Mouse (Mus musculus) liver, embryonic 14.5 days (tissue): Measurements from ENCODE around the gene Gm2310. TPM values are rescaled to one million over a fixed set of nuclear protein-coding genes. Genes with fewer than 3 reads are reported as not detected.

Experiments
- ATAC-seq: fragments of 200-750 bp; cut with Nextera tagmentation; 2 replicates; pipeline ENCODE4 v1.8.0; 2017; ENCODE audit warnings: moderate number of reproducible peaks, mild to moderate bottlenecking, moderate library complexity; ENCODE audit not compliant: insufficient read depth
- DNase-seq, 3 experiments: peaks; one replicate each; pipeline ENCODE4 v3.0.0-alpha.2; 2012 to 2013; ENCODE audit warnings: low read depth in 3 of 3, low spot score in 3 of 3
- H3K27ac ChIP-seq: fragments of 300-500 bp; sonication (generic); 2 replicates; pipeline ENCODE4 v1.5.1; 2014; ENCODE audit warnings: moderate library complexity, mild to moderate bottlenecking, control low read depth, inconsistent platforms
- H3K27me3 ChIP-seq: fragments of 300-500 bp; sonication (generic); 2 replicates; pipeline ENCODE4 v1.6.1; 2014; ENCODE audit warnings: mild to moderate bottlenecking, low read length, moderate library complexity; ENCODE audit not compliant: control insufficient read depth, insufficient read depth
- H3K36me3 ChIP-seq: fragments of 300-500 bp; sonication (generic); replicated peaks from 2 replicates; pipeline ENCODE4 v1.6.1; 2014; ENCODE audit warnings: low read depth; ENCODE audit not compliant: control insufficient read depth, insufficient read depth
- H3K4me1 ChIP-seq, 2 experiments: fragments of 200-500 bp in 1 of 2; fragments of 300-500 bp in 1 of 2; sonication (generic) in 1 of 2; replicated peaks; 2 replicates each; pipeline ENCODE4 v1.6.1; 2012 to 2014; ENCODE audit warnings: antibody characterized with exemption in 1 of 2, inconsistent platforms in 1 of 2, low read length in 1 of 2; ENCODE audit not compliant: control insufficient read depth in 2 of 2, insufficient read depth in 2 of 2
- H3K4me2 ChIP-seq: fragments of 300-500 bp; sonication (generic); 2 replicates; pipeline ENCODE4 v1.6.1; 2014; ENCODE audit warnings: low read depth, mild to moderate bottlenecking, control low read depth, moderate library complexity
- H3K4me3 ChIP-seq, 2 experiments: fragments of 200-500 bp in 1 of 2; fragments of 300-500 bp in 1 of 2; sonication (generic) in 1 of 2; 2 replicates each; pipeline ENCODE4 v1.5.1; 2012 to 2014; ENCODE audit warnings: low read depth in 2 of 2, low read length in 2 of 2, mild to moderate bottlenecking in 2 of 2, control low read depth in 1 of 2, inconsistent platforms in 1 of 2, moderate library complexity in 1 of 2; ENCODE audit not compliant: insufficient read depth in 1 of 2
- H3K9ac ChIP-seq: fragments of 300-500 bp; sonication (generic); replicated peaks from 2 replicates; pipeline ENCODE4 v1.6.1; 2014; ENCODE audit warnings: mild to moderate bottlenecking, control low read depth, moderate library complexity
- H3K9me3 ChIP-seq: fragments of 300-500 bp; sonication (generic); 2 replicates; pipeline ENCODE4 v1.6.1; 2016; ENCODE audit warnings: low read length, mixed read lengths; ENCODE audit not compliant: control insufficient read depth
- CTCF ChIP-seq: IDR thresholded peaks from 2 replicates; pipeline ENCODE4 v1.5.1; 2016; ENCODE audit warnings: antibody characterized with exemption, low read depth, control low read depth
- EP300 ChIP-seq: IDR thresholded peaks from 2 replicates; pipeline ENCODE4 v1.6.1; 2016; ENCODE audit warnings: antibody characterized with exemption, low read depth
- WGBS: fragments of 180-500 bp; shearing (Covaris S2); extraction: QIAGEN DNeasy Blood & Tissue Kit; methylation state at CpG from one replicate; pipeline ENCODE4 v1.1.7; 2014; ENCODE audit not compliant: insufficient replicate concordance; 5-methylcytosine and 5-hydroxymethylcytosine counted together
- polyA plus RNA-seq, 2 experiments: library from polyadenylated mRNA; depleted of rRNA in 1 of 2; stranded (reverse) in 1 of 2; unstranded in 1 of 2; fragments of >200 nt; fragmentation: Nextera tagmentation in 1 of 2; extraction: Ambion mirVana in 1 of 2; gene quantifications; 2 replicates each; pipeline versions ENCODE4 v1.2.1 to v1.2.3; 2012 to 2014

The Gm2310 gene
- polyA plus RNA-seq, 2 experiments = not detected

- DNase-seq = no peak
- Histone ChIP-seq H3K27me3 (peaks cover 4% of the 10 kb centered on the region), H3K36me3 (no peaks in the 10 kb centered on the region), H3K4me2 (no peak overlapping the region), H3K4me3 (no peak overlapping the region), H3K9me3 (no peaks in the 10 kb centered on the region), H3K9ac (no peak overlapping the region), H3K4me1 (no peaks in the 10 kb centered on the region), H3K27ac (no peak overlapping the region)
- no peak for TF ChIP-seq EP300
- no peak for TF ChIP-seq CTCF
- 50% methylated on average over 1 of the region's 1 CpGs for WGBS
- ATAC-seq = no peak
Observed at GRCm38 (mm10) chr15:8563423-8564194, 43.9 kb upstream of the Gm2310 start.

DNA sequence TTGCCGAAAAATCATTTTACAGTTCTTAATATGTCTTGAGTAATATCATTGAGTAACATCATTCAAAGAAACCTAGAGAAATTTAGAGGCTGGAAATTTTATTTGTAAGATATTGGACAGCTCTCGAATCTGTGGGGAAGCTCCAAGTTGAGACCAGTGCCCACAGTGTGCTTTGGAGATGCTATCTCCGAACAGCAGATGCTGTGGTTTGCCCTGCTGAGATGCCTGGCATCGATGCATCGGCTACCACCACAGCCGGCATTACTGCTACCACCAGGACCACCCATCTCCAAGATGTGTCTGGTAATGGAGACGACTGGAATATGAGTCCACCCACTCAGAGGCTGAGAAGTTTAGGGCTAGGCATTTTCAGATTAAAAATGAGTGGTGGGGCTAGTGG is 43.0 kb upstream of the Gm2310 start:
- 33% methylated on average over 7 of the region's 7 CpGs for WGBS
- no peaks in the 10 kb centered on the region for H3K4me1 ChIP-seq
- TF ChIP-seq EP300 (no peak), CTCF (no peak)

GRCm38 (mm10) chr15:8531201-8531600 is 11.4 kb upstream of the Gm2310 start:
- TF ChIP-seq CTCF (no peak), EP300 (no peak)
- Histone ChIP-seq H3K4me2 (no peak overlapping the region), H3K4me1 (no peaks in the 10 kb centered on the region), H3K4me3 (no peak overlapping the region), H3K36me3 (no peaks in the 10 kb centered on the region), H3K27ac (no peak overlapping the region), H3K9ac (no peak overlapping the region), H3K27me3 (no peaks in the 10 kb centered on the region), H3K9me3 (no peaks in the 10 kb centered on the region)
- DNase-seq (no peak), ATAC-seq (no peak)
- WGBS = 60% methylated on average over 5 of the region's 5 CpGs

More for the DNA sequence above, 43.0 kb upstream of the Gm2310 start:
- ATAC-seq (no peak), DNase-seq (no peak)
- Histone ChIP-seq H3K9ac (no peak overlapping the region), H3K36me3 (no peaks in the 10 kb centered on the region), H3K4me2 (no peak overlapping the region), H3K27me3 (no peaks in the 10 kb centered on the region; the same call in 1 of the 2 replicates), H3K4me3 (no peak overlapping the region), H3K27ac (no peak overlapping the region), H3K9me3 (no peaks in the 10 kb centered on the region)

DNA sequence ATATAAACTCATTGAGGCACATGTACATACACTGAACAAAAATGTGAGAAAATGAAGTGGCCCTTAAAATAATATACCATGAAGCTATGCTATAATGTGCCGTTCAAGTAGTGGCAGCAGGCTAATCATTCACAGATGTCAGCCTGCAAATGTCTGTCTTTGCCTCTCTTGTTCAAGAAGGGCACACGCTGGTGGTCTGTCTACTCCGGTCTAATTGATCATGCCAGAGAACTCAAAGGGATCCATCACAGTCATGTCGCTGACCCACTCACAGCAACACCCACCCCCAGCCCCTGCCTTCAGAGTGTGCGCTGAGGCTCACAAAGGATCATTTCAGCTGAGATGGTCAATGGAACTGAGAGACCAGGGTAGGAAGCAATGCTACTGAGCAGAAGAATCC is 6.8 kb downstream of the Gm2310 start:
- Histone ChIP-seq H3K9ac (no peak overlapping the region), H3K4me3 (no peak overlapping the region), H3K36me3 (no peaks in the 10 kb centered on the region), H3K9me3 (no peaks in the 10 kb centered on the region), H3K4me1 (no peaks in the 10 kb centered on the region; a peak in 1 of 4 replicates), H3K27ac (no peak overlapping the region), H3K27me3 (no peaks in the 10 kb centered on the region), H3K4me2 (no peak overlapping the region)
- ATAC-seq (no peak), DNase-seq (no peak)
- WGBS = 72% methylated on average over 5 of the region's 5 CpGs
- no peak for TF ChIP-seq CTCF
- TF ChIP-seq EP300 = no peak

DNA sequence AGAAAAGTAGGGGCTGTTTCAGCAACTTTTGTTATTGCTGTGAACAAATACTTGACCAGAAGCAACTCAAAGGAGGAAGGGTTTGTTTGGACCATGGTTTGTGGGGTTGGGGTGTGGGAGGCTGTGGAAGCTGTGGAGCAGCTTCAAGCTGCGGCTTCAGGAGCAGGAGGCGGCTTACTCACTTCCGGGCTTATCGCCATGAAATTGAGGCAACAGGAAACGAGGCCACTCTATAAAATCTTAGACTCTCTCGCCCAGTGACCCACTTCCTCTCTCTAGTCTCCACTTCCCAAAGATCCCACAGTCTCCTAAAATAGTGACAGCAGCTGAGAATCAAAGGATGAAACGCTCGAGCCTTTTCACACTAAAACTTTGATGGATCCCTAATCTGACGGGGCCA is 7.9 kb downstream of the Gm2310 start:
- H3K9me3 ChIP-seq = no peaks in the 10 kb centered on the region
- H3K27me3 ChIP-seq = no peaks in the 10 kb centered on the region
- DNase-seq = peak in 1 of 3 experiments; percentile 1
- no peak overlapping the region for H3K9ac ChIP-seq
- 10% methylated on average over 9 of the region's 9 CpGs for WGBS
- TF ChIP-seq CTCF (no peak), EP300 (no peak)
- H3K36me3 ChIP-seq = no peaks in the 10 kb centered on the region
- no peaks in the 10 kb centered on the region; a peak in 1 of 4 replicates for H3K4me1 ChIP-seq
- H3K4me2 ChIP-seq = peak overlapping the region; percentile 24; the same call in 1 of the 2 replicates
- ATAC-seq = no peak
- no peak overlapping the region for H3K4me3 ChIP-seq
- no peak overlapping the region for H3K27ac ChIP-seq
